Mouse (Mus musculus): ENCODE results near the gene Macrod2.

DNA sequence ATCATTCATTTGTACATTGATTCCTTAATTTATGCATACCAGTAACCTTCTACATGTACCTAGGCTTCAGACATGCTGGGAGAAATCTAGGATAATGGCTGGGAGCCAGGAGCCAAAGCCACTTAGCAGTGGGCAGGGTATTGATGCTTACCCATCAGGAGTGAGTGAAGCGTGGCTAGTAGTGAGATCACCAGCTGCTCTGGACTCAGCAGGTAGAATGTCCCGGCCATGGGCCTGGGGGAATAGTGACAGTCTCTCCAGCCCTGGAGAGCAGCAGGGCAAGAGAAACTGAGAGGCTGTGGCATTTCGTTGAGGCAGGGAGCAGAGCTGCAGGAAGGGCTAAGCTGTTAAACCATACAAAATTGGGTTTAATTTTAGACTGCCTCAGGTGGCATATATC is 435.0 kb downstream of the Macrod2 start:
- TF ChIP-seq EP300 (IDR thresholded peaks at IDR 0.05) (no peak), CTCF (IDR thresholded peaks at IDR 0.05) (no peak)

All from lung, postnatal 0 days (tissue).